Mouse (Mus musculus) kidney, embryonic 14.5 days (tissue): ENCODE measurements around the gene Asb1. TPM values are rescaled to one million over a fixed set of nuclear protein-coding genes. Genes with fewer than 3 reads are reported as not detected.
A peak's percentile ranks its signal among the peaks of the same experiment; 100 is the strongest.

Experiments
- ATAC-seq: fragments of 200-750 bp; cut with Nextera tagmentation; 2 replicates; pipeline ENCODE4 v1.8.0; 2017; ENCODE audit warnings: moderate number of reproducible peaks, mild to moderate bottlenecking, moderate TSS enrichment, moderate library complexity; ENCODE audit not compliant: low FRiP score, low TSS enrichment
- H3K27ac ChIP-seq: fragments of 300-500 bp; sonication (generic); 2 replicates; pipeline ENCODE4 v1.5.1; 2014; ENCODE audit warnings: low read depth, mild to moderate bottlenecking, low read length, moderate library complexity, mixed read lengths
- H3K27me3 ChIP-seq: fragments of 300-500 bp; sonication (generic); 2 replicates; pipeline ENCODE4 v1.6.1; 2014; ENCODE audit warnings: mild to moderate bottlenecking, low read length; ENCODE audit not compliant: control insufficient read depth, insufficient read depth
- H3K36me3 ChIP-seq: fragments of 300-500 bp; sonication (generic); 2 replicates; pipeline ENCODE4 v1.6.1; 2014; ENCODE audit warnings: low read length, mixed read lengths; ENCODE audit not compliant: control insufficient read depth, insufficient read depth
- H3K4me1 ChIP-seq: fragments of 300-500 bp; sonication (generic); 2 replicates; pipeline ENCODE4 v1.6.1; 2014; ENCODE audit warnings: low read length, mixed read lengths; ENCODE audit not compliant: control insufficient read depth, insufficient read depth
- H3K4me2 ChIP-seq: fragments of 300-500 bp; sonication (generic); replicated peaks from 2 replicates; pipeline ENCODE4 v1.6.1; 2014; ENCODE audit warnings: low read depth, mild to moderate bottlenecking, low read length
- H3K4me3 ChIP-seq: fragments of 300-500 bp; sonication (generic); 2 replicates; pipeline ENCODE4 v1.5.1; 2014; ENCODE audit warnings: mild to moderate bottlenecking, low read length
- H3K9ac ChIP-seq: fragments of 300-500 bp; sonication (generic); 2 replicates; pipeline ENCODE4 v1.6.1; 2014; ENCODE audit warnings: low read depth, mild to moderate bottlenecking, low read length, moderate library complexity
- H3K9me3 ChIP-seq: fragments of 300-500 bp; sonication (generic); 2 replicates; pipeline ENCODE4 v1.6.1; 2016; ENCODE audit warnings: low read length; ENCODE audit not compliant: control insufficient read depth
- WGBS: fragments of 180-500 bp; shearing (Covaris S2); extraction: QIAGEN DNeasy Blood & Tissue Kit; methylation state at CpG from one replicate; pipeline ENCODE4 v1.1.7; 2014; 5-methylcytosine and 5-hydroxymethylcytosine counted together
- polyA plus RNA-seq: library from polyadenylated mRNA; unstranded; fragments of >200 nt; fragmentation: Nextera tagmentation; extraction: Ambion mirVana; gene quantifications from 2 replicates; pipeline ENCODE4 v1.2.1, GENCODE M21; 2014

The Asb1 gene
- 2.4 and 5.9 TPM in 2 replicates for polyA plus RNA-seq

- peak; percentile 97 for ATAC-seq
- peaks cover 8% of the 10 kb centered on the region; the same call in 1 of the 2 replicates for H3K4me1 ChIP-seq
- H3K9me3 ChIP-seq: no peaks in the 10 kb centered on the region
- peak within 1 kb of the TSS; percentile 71 for H3K4me3 ChIP-seq
- H3K27me3 ChIP-seq: peaks cover 11% of the 10 kb centered on the region
- H3K27ac ChIP-seq: no peak within 1 kb of the TSS
- peak within 1 kb of the TSS; percentile 72 for H3K9ac ChIP-seq
- WGBS: under 1% methylated on average over 41 of the region's 41 CpGs
- H3K4me2 ChIP-seq: peak within 1 kb of the TSS; percentile 97
- H3K36me3 ChIP-seq: no peaks in the 10 kb centered on the region; the same call in 1 of the 2 replicates
These were observed at the start of gene Asb1 for GRCm38 (mm10) chr1:91540271-91540826. Gene Asb1 (plus strand): TSS chr1:91540544.

- Histone ChIP-seq H3K9ac (no peak overlapping the region), H3K27ac (no peak overlapping the region), H3K4me3 (no peak overlapping the region), H3K4me1 (peaks cover 7% of the 10 kb centered on the region), H3K4me2 (no peak overlapping the region), H3K9me3 (no peaks in the 10 kb centered on the region), H3K36me3 (no peaks in the 10 kb centered on the region), H3K27me3 (no peaks in the 10 kb centered on the region)
- WGBS: 41% methylated on average over 2 of the region's 2 CpGs
- ATAC-seq: no peak
These were observed 47.6 kb upstream of the Asb1 start for GRCm38 (mm10) chr1:91492740-91493139.

GRCm38 (mm10) chr1:91493938-91494337, 46.4 kb upstream of the Asb1 start:
- 42% methylated on average over 3 of the region's 3 CpGs for WGBS
- Histone ChIP-seq H3K4me1 (peaks cover 7% of the 10 kb centered on the region), H3K9ac (no peak overlapping the region), H3K27me3 (no peaks in the 10 kb centered on the region), H3K27ac (no peak overlapping the region), H3K4me3 (peak overlapping the region; percentile 96), H3K36me3 (no peaks in the 10 kb centered on the region), H3K4me2 (peak overlapping the region; percentile 90), H3K9me3 (no peaks in the 10 kb centered on the region)
- peak; percentile 19; the same call in 1 of the 2 replicates for ATAC-seq

- Histone ChIP-seq H3K9ac (peak within 1 kb of the TSS; percentile 81), H3K9me3 (no peaks in the 10 kb centered on the region), H3K27ac (no peak within 1 kb of the TSS), H3K4me3 (peak within 1 kb of the TSS; percentile 96), H3K4me1 (peaks cover 7% of the 10 kb centered on the region), H3K4me2 (peak within 1 kb of the TSS; percentile 90), H3K27me3 (no peaks in the 10 kb centered on the region), H3K36me3 (peaks cover 2% of the 10 kb centered on the region; the same call in 1 of the 2 replicates)
- peak; percentile 99 for ATAC-seq
- WGBS: under 1% methylated on average over 65 of the region's 79 CpGs
These were observed 45.7 kb upstream of the Asb1 start, which contains the start of gene Traf3ip1 for GRCm38 (mm10) chr1:91494457-91495140. Gene Traf3ip1 (plus strand): TSS chr1:91494647.

- Histone ChIP-seq H3K4me3 (peak overlapping the region; percentile 96), H3K27me3 (no peaks in the 10 kb centered on the region), H3K27ac (no peak overlapping the region), H3K36me3 (peaks cover 3% of the 10 kb centered on the region; the same call in 1 of the 2 replicates), H3K9ac (peak overlapping the region; percentile 81), H3K4me1 (peaks cover 7% of the 10 kb centered on the region), H3K9me3 (no peaks in the 10 kb centered on the region), H3K4me2 (peak overlapping the region; percentile 90)
- ATAC-seq: 0 out of 2 replicates have a peak, but pooled peaks have one; percentile 2
- 46% methylated on average over 5 of the region's 5 CpGs for WGBS
These were observed 45.0 kb upstream of the Asb1 start for GRCm38 (mm10) chr1:91495321-91495720.

- Histone ChIP-seq H3K9me3 (no peaks in the 10 kb centered on the region), H3K4me3 (no peak overlapping the region), H3K9ac (no peak overlapping the region), H3K27ac (no peak overlapping the region), H3K4me2 (no peak overlapping the region), H3K27me3 (no peaks in the 10 kb centered on the region), H3K4me1 (peaks cover 7% of the 10 kb centered on the region), H3K36me3 (peaks cover 17% of the 10 kb centered on the region; the same call in 1 of the 2 replicates)
- 97% methylated on average over 6 of the region's 6 CpGs for WGBS
- ATAC-seq: no peak
These were observed 41.8 kb upstream of the Asb1 start for GRCm38 (mm10) chr1:91498579-91498978.

- no peaks in the 10 kb centered on the region for H3K4me1 ChIP-seq
- H3K9ac ChIP-seq: no peak overlapping the region
- no peaks in the 10 kb centered on the region for H3K27me3 ChIP-seq
- no peak overlapping the region for H3K27ac ChIP-seq
- no peaks in the 10 kb centered on the region for H3K9me3 ChIP-seq
- no peak overlapping the region for H3K4me3 ChIP-seq
- WGBS: 55% methylated on average over 3 of the region's 3 CpGs
- no peak for ATAC-seq
- peaks cover 35% of the 10 kb centered on the region for H3K36me3 ChIP-seq
- H3K4me2 ChIP-seq: no peak overlapping the region
These were observed 35.7 kb upstream of the Asb1 start for GRCm38 (mm10) chr1:91504615-91505014.

- H3K4me1 ChIP-seq: no peaks in the 10 kb centered on the region
- no peaks in the 10 kb centered on the region for H3K27me3 ChIP-seq
- WGBS: 85% methylated on average over 11 of the region's 11 CpGs
- no peaks in the 10 kb centered on the region for H3K9me3 ChIP-seq
- H3K9ac ChIP-seq: no peak overlapping the region
- no peak overlapping the region for H3K27ac ChIP-seq
- no peak overlapping the region for H3K4me2 ChIP-seq
- peaks cover 22% of the 10 kb centered on the region for H3K36me3 ChIP-seq
- ATAC-seq: no peak
- H3K4me3 ChIP-seq: no peak overlapping the region
These were observed 25.4 kb upstream of the Asb1 start for GRCm38 (mm10) chr1:91514916-91515315.

GRCm38 (mm10) chr1:91515642-91516041, 24.7 kb upstream of the Asb1 start:
- Histone ChIP-seq H3K4me1 (no peaks in the 10 kb centered on the region), H3K36me3 (peaks cover 18% of the 10 kb centered on the region), H3K4me3 (no peak overlapping the region), H3K27ac (no peak overlapping the region), H3K9me3 (no peaks in the 10 kb centered on the region), H3K4me2 (no peak overlapping the region), H3K27me3 (no peaks in the 10 kb centered on the region), H3K9ac (no peak overlapping the region)
- ATAC-seq: no peak
- WGBS: 76% methylated on average over 6 of the region's 6 CpGs
